Mouse (Mus musculus): ENCODE measurements around the gene Ampd1. TPM values are rescaled to one million over a fixed set of nuclear protein-coding genes. Genes with fewer than 3 reads are reported as not detected.
"Not testable (repeated sequence)": the region's sequence is repeated elsewhere in the genome, so short reads cannot be mapped to it uniquely, and the experiment has no call there.

Gene Ampd1
- polyA plus RNA-seq, 1 experiment from 2014 or later: not detected

GRCm38 (mm10) chr3:103112216-103112615, 38.4 kb downstream of the Ampd1 start:
- ATAC-seq (ENCODE audit: low FRiP score): no peak

GRCm38 (mm10) chr3:103123636-103124035, 49.8 kb downstream of the Ampd1 start:
- Histone ChIP-seq H3K27me3 (peaks cover 15% of the 10 kb centered on the region), H3K4me2 (no peak overlapping the region), H3K4me3 (no peak overlapping the region), H3K36me3 (no peaks in the 10 kb centered on the region), H3K4me1 (replicated peaks) (peaks cover 5% of the 10 kb centered on the region; the same call in 1 of the 2 replicates), H3K27ac (no peak overlapping the region), H3K9ac (no peak overlapping the region), H3K9me3 (no peaks in the 10 kb centered on the region)
- 90% methylated on average over 3 of the region's 3 CpGs for WGBS
- no peak for ATAC-seq (ENCODE audit: low FRiP score)

More at GRCm38 (mm10) chr3:103112216-103112615, 38.4 kb downstream of the Ampd1 start:
- Histone ChIP-seq H3K4me3 (no peak overlapping the region), H3K27me3 (peaks cover 4% of the 10 kb centered on the region; the same call in 1 of the 2 replicates), H3K4me1 (replicated peaks) (no peaks in the 10 kb centered on the region), H3K27ac (no peak overlapping the region), H3K4me2 (no peak overlapping the region), H3K36me3 (no peaks in the 10 kb centered on the region), H3K9ac (no peak overlapping the region), H3K9me3 (no peaks in the 10 kb centered on the region)
- 82% methylated on average over 5 of the region's 5 CpGs for WGBS

- H3K27ac ChIP-seq: no peak overlapping the region
- no peak overlapping the region for H3K9ac ChIP-seq
- no peak overlapping the region for H3K4me3 ChIP-seq
- 92% methylated on average over 3 of the region's 3 CpGs for WGBS
- no peaks in the 10 kb centered on the region for H3K36me3 ChIP-seq
- H3K4me2 ChIP-seq: no peak overlapping the region
- peaks cover 21% of the 10 kb centered on the region for H3K27me3 ChIP-seq
- ATAC-seq (ENCODE audit: low FRiP score): no peak
- H3K9me3 ChIP-seq: no peaks in the 10 kb centered on the region
- peaks cover 13% of the 10 kb centered on the region for H3K4me1 ChIP-seq (replicated peaks)
Measured at GRCm38 (mm10) chr3:103126138-103126537, 52.3 kb downstream of the Ampd1 start.

- Histone ChIP-seq H3K27me3 (peaks cover 21% of the 10 kb centered on the region), H3K4me2 (no peak overlapping the region), H3K4me3 (no peak overlapping the region), H3K36me3 (no peaks in the 10 kb centered on the region), H3K4me1 (replicated peaks) (peaks cover 13% of the 10 kb centered on the region), H3K9ac (no peak overlapping the region), H3K9me3 (no peaks in the 10 kb centered on the region), H3K27ac (no peak overlapping the region)
- WGBS: 7% methylated on average over 2 of the region's 2 CpGs
- no peak for ATAC-seq (ENCODE audit: low FRiP score)
Measured at GRCm38 (mm10) chr3:103127177-103127576, 53.4 kb downstream of the Ampd1 start.

- H3K9ac ChIP-seq: no peak overlapping the region
- no peaks in the 10 kb centered on the region for H3K36me3 ChIP-seq
- H3K9me3 ChIP-seq: no peaks in the 10 kb centered on the region
- no peak overlapping the region for H3K27ac ChIP-seq
- H3K4me2 ChIP-seq: no peak overlapping the region
- peaks cover 21% of the 10 kb centered on the region for H3K27me3 ChIP-seq
- ATAC-seq (ENCODE audit: low FRiP score): no peak
- 69% methylated on average over 5 of the region's 5 CpGs for WGBS
- peaks cover 13% of the 10 kb centered on the region for H3K4me1 ChIP-seq (replicated peaks)
- no peak overlapping the region for H3K4me3 ChIP-seq
Measured at GRCm38 (mm10) chr3:103127721-103128120, 53.9 kb downstream of the Ampd1 start.

GRCm38 (mm10) chr3:103128251-103128650, 54.4 kb downstream of the Ampd1 start:
- Histone ChIP-seq H3K4me1 (replicated peaks) (peaks cover 13% of the 10 kb centered on the region), H3K36me3 (no peaks in the 10 kb centered on the region), H3K27ac (no peak overlapping the region), H3K4me2 (no peak overlapping the region), H3K27me3 (peaks cover 21% of the 10 kb centered on the region), H3K9me3 (no peaks in the 10 kb centered on the region), H3K9ac (no peak overlapping the region), H3K4me3 (no peak overlapping the region)
- 40% methylated on average over 4 of the region's 4 CpGs for WGBS
- no peak for ATAC-seq (ENCODE audit: low FRiP score)

GRCm38 (mm10) chr3:103129367-103130159, 55.7 kb downstream of the Ampd1 start:
- no peak for ATAC-seq (ENCODE audit: low FRiP score)
- 83% methylated on average over 8 of the region's 8 CpGs for WGBS
- peaks cover 21% of the 10 kb centered on the region for H3K27me3 ChIP-seq

GRCm38 (mm10) chr3:103130236-103130751, 56.5 kb downstream of the Ampd1 start:
- peak; percentile 49; the same call in 1 of the 2 replicates for ATAC-seq (ENCODE audit: low FRiP score)
- H3K4me3 ChIP-seq: no peak overlapping the region
- H3K4me2 ChIP-seq: no peak overlapping the region

More at GRCm38 (mm10) chr3:103129367-103130159, 55.7 kb downstream of the Ampd1 start:
- H3K4me1 ChIP-seq (replicated peaks): peaks cover 13% of the 10 kb centered on the region
- no peaks in the 10 kb centered on the region for H3K9me3 ChIP-seq
- H3K9ac ChIP-seq: no peak overlapping the region
- H3K36me3 ChIP-seq: no peaks in the 10 kb centered on the region
- H3K4me3 ChIP-seq: no peak overlapping the region
- H3K27ac ChIP-seq: no peak overlapping the region
- no peak overlapping the region for H3K4me2 ChIP-seq

GRCm38 (mm10) chr3:103133098-103133497, 59.3 kb downstream of the Ampd1 start:
- Histone ChIP-seq H3K9ac (no peak overlapping the region), H3K36me3 (no peaks in the 10 kb centered on the region), H3K4me1 (replicated peaks) (peaks cover 8% of the 10 kb centered on the region), H3K4me2 (no peak overlapping the region), H3K4me3 (no peak overlapping the region), H3K27ac (no peak overlapping the region), H3K27me3 (peaks cover 14% of the 10 kb centered on the region), H3K9me3 (no peaks in the 10 kb centered on the region)
- ATAC-seq (ENCODE audit: low FRiP score): no peak
- WGBS: 95% methylated on average over 10 of the region's 10 CpGs

More at GRCm38 (mm10) chr3:103130236-103130751, 56.5 kb downstream of the Ampd1 start:
- WGBS: 40% methylated on average over 6 of the region's 6 CpGs
- Histone ChIP-seq H3K36me3 (no peaks in the 10 kb centered on the region), H3K9ac (no peak overlapping the region), H3K4me1 (replicated peaks) (peaks cover 13% of the 10 kb centered on the region), H3K27ac (peak overlapping the region; percentile 60; the same call in 1 of the 2 replicates), H3K27me3 (peaks cover 18% of the 10 kb centered on the region), H3K9me3 (no peaks in the 10 kb centered on the region)

- no peak overlapping the region for H3K4me2 ChIP-seq
- H3K9me3 ChIP-seq: no peaks in the 10 kb centered on the region
- no peak overlapping the region for H3K27ac ChIP-seq
- no peaks in the 10 kb centered on the region for H3K27me3 ChIP-seq
- ATAC-seq (ENCODE audit: low FRiP score): no peak
- no peaks in the 10 kb centered on the region for H3K4me1 ChIP-seq (replicated peaks)
- 86% methylated on average over 4 of the region's 4 CpGs for WGBS
- no peak overlapping the region for H3K9ac ChIP-seq
- no peaks in the 10 kb centered on the region for H3K36me3 ChIP-seq
- no peak overlapping the region for H3K4me3 ChIP-seq
Measured at GRCm38 (mm10) chr3:103136414-103137077, 62.7 kb downstream of the Ampd1 start.

- Histone ChIP-seq H3K36me3 (no peaks in the 10 kb centered on the region), H3K9ac (no peak overlapping the region), H3K9me3 (no peaks in the 10 kb centered on the region), H3K27me3 (no peaks in the 10 kb centered on the region), H3K4me1 (replicated peaks) (no peaks in the 10 kb centered on the region), H3K4me2 (no peak overlapping the region), H3K27ac (no peak overlapping the region), H3K4me3 (no peak overlapping the region)
- 82% methylated on average over 8 of the region's 8 CpGs for WGBS
- no peak for ATAC-seq (ENCODE audit: low FRiP score)
Measured at GRCm38 (mm10) chr3:103139047-103139446, 65.2 kb downstream of the Ampd1 start.

- WGBS: 76% methylated on average over 11 of the region's 11 CpGs
- not testable (repeated sequence) for H3K4me2 ChIP-seq; H3K9me3 ChIP-seq; H3K9ac ChIP-seq; H3K4me1 ChIP-seq (replicated peaks); H3K4me3 ChIP-seq; H3K36me3 ChIP-seq; H3K27me3 ChIP-seq; H3K27ac ChIP-seq; ATAC-seq (ENCODE audit: low FRiP score)
Measured at GRCm38 (mm10) chr3:103140095-103140838, 66.5 kb downstream of the Ampd1 start.

Data from hindbrain, embryonic 13.5 days (tissue).